Mouse (Mus musculus) cerebellum, adult 2 months (tissue): ENCODE measurements around the gene Gm266.

ENCODE experiments used
- CTCF ChIP-seq: fragments of 200-500 bp; IDR thresholded peaks from 2 replicates; pipeline ENCODE4 v1.5.1; 2011; ENCODE audit warnings: low read depth, mild to moderate bottlenecking, control low read depth, low read length, moderate library complexity, borderline replicate concordance; ENCODE audit not compliant: insufficient read depth
- POLR2A ChIP-seq: fragments of 200-500 bp; IDR thresholded peaks from 2 replicates; pipeline ENCODE4 v1.6.1; 2011; ENCODE audit warnings: low read length, control low read depth, borderline replicate concordance; ENCODE audit not compliant: insufficient read depth

DNA sequence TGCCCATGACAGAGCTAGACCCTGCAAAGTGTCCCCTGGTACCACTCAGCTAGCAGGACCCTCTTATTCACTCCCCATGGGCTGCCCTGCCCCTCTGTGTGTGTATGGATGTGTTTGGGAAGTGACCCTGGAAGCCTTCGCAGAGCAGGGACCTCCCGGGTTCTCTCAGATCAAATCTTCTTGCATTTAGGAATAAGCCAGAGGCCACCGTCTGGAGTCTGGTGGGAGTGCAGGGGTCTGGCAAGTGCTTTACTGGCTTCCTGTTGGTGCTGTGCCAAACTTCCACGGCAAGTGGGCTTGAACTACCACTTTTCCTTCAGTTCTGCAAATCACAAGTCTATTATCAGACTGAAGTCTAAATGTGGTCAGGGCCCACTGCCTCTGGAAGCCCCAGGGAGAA, 31.6 kb downstream of the Gm266 start:
- TF ChIP-seq POLR2A (no peak), CTCF (no peak)
